Mouse (Mus musculus): ENCODE data around the gene Epop.

DNA sequence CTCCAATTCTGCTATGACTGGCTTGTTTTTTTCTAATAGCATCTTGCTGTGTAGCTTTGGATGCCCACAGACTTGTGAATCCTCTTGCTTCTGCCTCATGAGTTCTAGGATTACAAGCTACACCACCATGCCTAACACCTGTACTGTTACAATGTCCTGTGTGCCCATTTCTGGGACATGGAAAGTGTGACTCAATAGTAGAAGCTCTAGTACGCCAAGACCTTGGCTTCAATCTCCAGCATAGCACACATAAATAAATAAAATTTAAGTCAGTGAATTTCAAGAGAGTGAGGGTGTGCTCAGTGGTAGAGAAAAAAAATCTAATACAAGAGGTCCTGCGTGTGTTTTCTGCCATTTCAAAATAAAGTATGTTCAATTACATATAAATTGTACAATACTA lies 24.7 kb upstream of the Epop start:
- no peak for TF ChIP-seq CTCF (IDR thresholded peaks at IDR 0.05; ENCODE audit: borderline replicate concordance, extremely low read depth, insufficient read depth, insufficient read length)
- TF ChIP-seq POLR2A (IDR thresholded peaks at IDR 0.05; ENCODE audit: borderline replicate concordance, extremely low read depth, insufficient read depth, insufficient read length, poor library complexity, severe bottlenecking), result no peak

Data from brain, embryonic 14.5 days (tissue).